Mouse (Mus musculus) gastrocnemius, postnatal 10 days (tissue): ENCODE data around the gene Gsn. TPM values are rescaled to one million over a fixed set of nuclear protein-coding genes. Genes with fewer than 3 reads are reported as not detected.

Source experiments
- DNase-seq: peaks from one replicate; pipeline ENCODE4 v3.0.0; 2021; ENCODE audit warnings: mixed read lengths
- long read RNA-seq, 2 experiments: library from polyadenylated mRNA; stranded (forward); transcript quantifications; one replicate each; pipeline ENCODE4 v2.0.0; 2021
- total RNA-seq, 2 experiments: library from RNA; stranded (reverse); gene quantifications; 2 replicates each; pipeline ENCODE4 v1.2.3; 2021

Gene Gsn
- 100 to 1,000 TPM; 209 to 218 TPM for total RNA-seq
- long read RNA-seq, experiment 1, transcript Gsn-201 (17 exons, 2,653 nt) = major isoform, 1,168 of 1,283 reads
- long read RNA-seq, experiment 1, transcript Gsn-205 (18 exons, 2,607 nt) = minor isoform, 46 of 1,283 reads
- long read RNA-seq, experiment 1, partial matches to known transcripts = 31 of 1,283 reads
- long read RNA-seq, experiment 1, other reads (novel, unspliced or antisense) = 38 of 1,283 reads
- long read RNA-seq, experiment 2, transcript Gsn-205 (18 exons, 2,607 nt) = minor isoform, 35 of 1,179 reads
- long read RNA-seq, experiment 2, transcript Gsn-201 (17 exons, 2,653 nt) = major isoform, 1,068 of 1,179 reads
- long read RNA-seq, experiment 2, partial matches to known transcripts = 41 of 1,179 reads
- long read RNA-seq, experiment 2, other reads (novel, unspliced or antisense) = 35 of 1,179 reads

- peak; percentile 81 for DNase-seq
Measured at GRCm38 (mm10) chr2:35255885-35256833, at the start of gene Gsn. TSS of gene Gsn (plus strand) at chr2:35256380.

GRCm38 (mm10) chr2:35206761-35207160 is 49.4 kb upstream of the Gsn start:
- DNase-seq = no peak

DNA sequence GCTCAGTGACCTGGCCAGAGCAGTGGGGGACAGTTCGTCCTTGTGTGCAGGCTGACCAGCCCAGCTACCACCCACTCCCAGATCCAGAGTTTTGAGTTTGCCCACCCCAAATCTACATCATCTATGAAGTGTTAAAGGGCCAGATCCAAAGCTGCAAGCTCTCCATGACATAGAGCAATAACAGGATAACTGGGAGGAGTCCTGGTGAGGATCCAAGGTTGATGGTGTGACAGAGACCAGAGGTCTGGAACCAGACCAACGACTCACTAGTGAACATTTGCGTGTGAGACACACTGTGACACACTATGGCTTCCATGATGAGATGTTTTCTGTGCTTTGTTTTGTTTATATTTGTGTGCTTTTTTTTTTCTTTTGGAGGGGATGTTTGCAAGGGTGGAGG is 48.1 kb upstream of the Gsn start:
- no peak for DNase-seq

DNA sequence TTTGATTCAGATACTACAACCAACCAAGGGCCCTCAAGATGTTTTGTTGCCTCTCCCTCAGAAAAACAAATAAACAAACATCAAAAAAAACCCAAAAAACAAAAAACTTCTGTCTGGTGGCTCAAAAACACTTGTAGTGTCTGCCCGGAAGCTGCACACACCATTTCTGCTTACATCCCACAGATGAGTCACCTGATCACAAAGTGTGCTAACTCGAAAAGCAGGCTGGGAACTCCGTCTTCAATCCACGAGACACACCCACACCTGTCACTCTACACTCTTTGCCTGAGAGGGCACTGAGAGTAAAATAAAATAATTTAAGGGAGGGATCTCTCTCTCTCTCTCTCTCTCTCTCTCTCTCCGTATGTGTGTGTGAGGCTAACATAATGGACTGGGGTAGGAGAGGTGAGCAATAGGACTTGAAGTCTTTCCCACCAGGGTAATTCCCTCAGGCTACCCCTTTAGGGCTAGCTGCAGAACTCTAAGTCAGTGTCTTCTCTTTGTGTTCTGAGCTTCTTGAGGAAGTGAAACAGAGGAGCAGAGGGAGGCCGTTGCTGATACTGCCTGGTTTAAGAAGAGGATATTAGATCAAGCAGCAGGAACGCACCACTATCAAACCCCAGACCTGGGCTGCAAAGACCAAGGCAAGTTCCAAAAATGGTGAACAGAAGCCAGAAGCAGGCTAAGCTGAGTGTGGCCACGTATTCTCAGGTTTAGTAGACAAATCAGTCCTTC is 47.1 kb upstream of the Gsn start:
- DNase-seq = no peak

DNA sequence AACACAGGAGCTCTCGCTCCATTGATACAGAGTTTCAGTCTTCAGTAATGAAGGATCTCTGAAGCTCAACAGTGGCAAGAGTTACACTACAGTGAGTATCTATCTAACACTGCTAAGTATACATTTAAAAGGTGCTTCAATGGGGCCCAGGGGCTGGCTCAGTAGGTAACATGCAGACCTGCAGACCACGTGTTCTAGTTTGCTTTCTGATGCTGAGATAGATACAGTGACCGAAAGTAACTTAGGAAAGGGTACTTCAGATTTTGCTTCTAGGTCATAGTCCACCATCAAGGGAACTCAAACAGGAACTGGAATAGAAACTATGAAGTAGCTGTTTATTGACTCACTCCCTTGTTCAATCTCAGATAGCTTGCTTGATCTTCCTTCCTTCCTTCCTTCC is 44.5 kb upstream of the Gsn start:
- no peak for DNase-seq

GRCm38 (mm10) chr2:35213345-35213910 is 42.8 kb upstream of the Gsn start:
- DNase-seq = no peak

DNA sequence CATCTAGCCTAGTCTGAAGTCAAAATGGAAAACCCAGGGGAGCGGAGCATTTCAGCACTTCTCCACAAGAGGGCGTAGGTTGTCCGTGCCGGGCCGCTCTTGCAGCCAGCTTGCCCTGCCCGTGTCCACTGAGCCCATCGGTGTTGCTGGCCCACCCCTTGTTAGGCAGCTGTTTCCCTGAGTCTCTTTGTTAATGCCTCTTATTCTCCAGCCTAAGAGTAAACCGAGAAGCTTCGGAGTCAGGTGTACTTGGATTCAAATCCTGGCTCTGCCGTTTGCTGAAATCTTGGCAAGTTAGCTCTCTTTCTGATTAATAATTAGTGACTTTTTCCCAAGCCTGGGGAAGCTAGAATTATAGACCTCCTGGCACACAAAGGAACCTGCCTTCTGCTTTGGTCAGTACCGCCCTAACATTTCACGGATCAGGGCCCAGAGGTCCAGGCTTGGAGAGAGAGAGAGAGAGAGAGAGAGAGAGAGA is 41.3 kb upstream of the Gsn start:
- DNase-seq = peak; percentile 85

DNA sequence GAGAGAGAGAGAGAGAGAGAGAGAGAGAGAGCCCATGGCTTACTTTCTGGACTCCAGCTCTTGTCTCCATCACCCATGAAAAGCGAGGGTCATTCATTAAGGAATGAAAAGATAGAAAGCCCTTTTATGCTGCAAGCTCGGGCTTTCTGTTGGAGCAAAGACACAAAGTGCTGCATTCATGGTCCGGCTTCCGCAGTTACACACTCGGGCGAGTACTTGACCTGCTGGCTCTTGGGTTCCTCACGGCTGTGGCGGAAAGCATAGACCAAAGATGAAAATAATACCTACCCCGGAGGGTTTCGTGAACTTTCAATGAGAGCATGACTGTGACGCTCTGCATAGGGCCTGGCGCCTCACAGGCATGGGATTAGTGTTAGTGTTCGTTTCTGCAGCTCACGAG is 40.8 kb upstream of the Gsn start:
- DNase-seq = no peak

GRCm38 (mm10) chr2:35216701-35217100 is 39.5 kb upstream of the Gsn start:
- no peak for DNase-seq

GRCm38 (mm10) chr2:35218736-35219135 is 37.4 kb upstream of the Gsn start:
- no peak for DNase-seq

- DNase-seq = no peak
Measured at GRCm38 (mm10) chr2:35222822-35223391, 33.3 kb upstream of the Gsn start.

DNA sequence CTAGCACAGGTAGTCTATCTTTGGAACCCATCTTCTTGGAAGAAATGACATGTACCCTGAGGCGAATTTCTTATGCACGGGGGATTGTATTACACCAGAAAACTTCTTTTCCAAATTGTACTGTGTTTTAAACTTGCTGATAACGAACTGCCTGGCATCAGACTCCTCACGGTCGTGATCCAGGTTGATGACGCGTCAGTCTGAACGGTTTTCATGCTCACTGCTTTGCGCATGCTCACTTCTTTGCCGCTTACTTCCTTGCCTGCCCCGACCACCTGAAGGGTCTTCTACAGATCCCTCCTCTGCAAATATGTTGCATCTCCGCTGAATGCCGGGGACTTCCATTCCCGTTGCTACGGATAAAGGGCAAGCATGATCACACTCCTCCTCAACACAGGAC is 31.9 kb upstream of the Gsn start:
- DNase-seq = no peak

GRCm38 (mm10) chr2:35228145-35228544 is 28.0 kb upstream of the Gsn start:
- no peak for DNase-seq

- DNase-seq = no peak
Measured at GRCm38 (mm10) chr2:35230215-35230614, 26.0 kb upstream of the Gsn start.

DNA sequence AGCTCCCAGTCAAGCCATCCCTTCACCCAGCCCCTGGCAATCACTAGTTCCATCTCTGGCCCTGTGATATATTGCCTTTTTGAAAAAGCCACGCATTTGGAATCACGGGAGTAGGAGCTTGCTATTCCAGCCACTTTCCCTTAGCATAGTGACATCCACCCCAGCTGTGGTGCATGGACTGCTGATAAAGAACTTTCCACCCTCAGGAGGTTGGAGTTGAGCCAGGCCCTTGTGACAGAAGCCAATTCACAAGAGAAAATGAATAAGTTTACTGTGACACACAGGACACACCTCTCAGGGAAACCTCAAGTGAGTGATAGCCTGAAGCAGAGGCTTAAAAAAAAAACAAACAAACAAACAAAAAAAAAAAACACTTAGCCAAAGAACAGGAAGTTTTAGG is 24.3 kb upstream of the Gsn start:
- DNase-seq = peak; percentile 34

- DNase-seq = no peak
Measured at GRCm38 (mm10) chr2:35232595-35233445, 23.4 kb upstream of the Gsn start.

GRCm38 (mm10) chr2:35233898-35234297 is 22.3 kb upstream of the Gsn start:
- no peak for DNase-seq

DNA sequence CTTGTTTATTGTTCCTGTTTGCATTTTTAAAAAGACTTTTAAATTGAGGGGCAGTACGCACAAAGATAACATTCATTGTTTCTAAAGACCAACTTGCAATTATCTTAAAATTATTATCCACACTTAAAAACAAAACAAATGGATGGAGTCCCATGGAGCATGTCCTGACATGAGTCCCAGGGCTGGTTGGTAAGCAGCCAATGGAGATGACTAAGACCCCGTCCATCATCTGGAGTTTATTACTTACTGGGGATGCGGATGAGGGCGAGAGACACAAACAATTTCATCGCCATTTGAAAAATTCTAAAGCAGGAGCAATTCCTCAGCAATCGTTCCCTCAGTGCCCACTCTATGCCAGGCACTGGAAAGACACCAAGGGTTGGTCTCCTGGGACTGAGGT is 21.2 kb upstream of the Gsn start:
- no peak for DNase-seq

- DNase-seq = no peak
Measured at GRCm38 (mm10) chr2:35244241-35244640, 11.9 kb upstream of the Gsn start.

- no peak for DNase-seq
Measured at GRCm38 (mm10) chr2:35247763-35248162, 8.4 kb upstream of the Gsn start.

DNA sequence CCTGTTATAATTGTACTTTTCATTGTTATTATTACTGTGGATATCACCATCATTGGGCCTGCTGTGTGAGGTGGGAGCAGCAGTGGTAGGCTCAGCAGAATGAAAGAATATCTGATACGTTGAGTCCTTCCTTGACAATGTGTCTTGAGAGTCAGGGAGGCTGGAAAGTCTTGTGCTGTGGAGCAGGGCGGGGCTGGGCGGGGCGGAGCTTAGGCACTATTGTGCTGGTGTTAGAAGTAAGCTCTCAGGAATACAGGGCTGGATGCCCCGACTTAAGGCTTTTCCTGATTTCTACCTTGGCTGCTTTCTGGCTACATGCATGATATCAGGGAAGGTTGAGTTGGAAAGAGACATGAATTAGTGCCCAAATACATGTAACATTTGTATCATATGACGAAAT is 3.4 kb upstream of the Gsn start:
- no peak for DNase-seq
